Mouse (Mus musculus): Measurements from ENCODE around the gene Gm10521.

DNA sequence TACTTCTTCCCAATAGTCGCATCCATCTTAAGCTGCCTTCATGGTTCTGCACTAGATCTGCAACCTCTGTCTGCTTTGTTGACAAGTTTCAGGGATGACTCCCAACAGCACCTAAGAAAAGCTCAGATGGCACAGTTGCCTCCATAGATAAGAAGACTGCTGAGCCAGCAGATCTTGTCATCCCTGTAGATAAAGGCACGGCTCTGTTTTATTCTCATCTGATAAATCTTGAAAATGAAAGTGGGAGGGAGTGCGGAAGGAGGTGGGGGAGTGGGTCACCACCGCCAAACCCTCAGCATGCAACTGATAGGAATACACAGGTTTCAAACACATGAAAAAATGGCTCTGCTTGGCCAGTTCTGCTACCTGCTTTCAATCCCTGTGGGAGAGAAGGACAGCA, 30.0 kb upstream of the Gm10521 start:
- TF ChIP-seq CTCF (IDR thresholded peaks at IDR 0.05; ENCODE audit: control insufficient read depth, insufficient read depth, insufficient read length), result no peak
- TF ChIP-seq USF1 (IDR thresholded peaks at IDR 0.05; ENCODE audit: low read depth), result no peak
- no peak for TF ChIP-seq CEBPB (IDR thresholded peaks at IDR 0.05; ENCODE audit: low read depth)
- no peak for TF ChIP-seq MAX (IDR thresholded peaks at IDR 0.05)

Measured in C2C12 (cell line).